Mouse (Mus musculus): ENCODE data around the gene Tm9sf3. TPM values are rescaled to one million over a fixed set of nuclear protein-coding genes. Genes with fewer than 3 reads are reported as not detected.

Tm9sf3 gene
- polyA plus RNA-seq, 1 experiment = 121 TPM

- no peak for TF ChIP-seq POLR2A (IDR thresholded peaks at IDR 0.05; ENCODE audit: insufficient read depth, low read length)
- no peak for TF ChIP-seq EP300 (IDR thresholded peaks at IDR 0.05; ENCODE audit: insufficient read depth, low read depth, low read length)
- no peak for TF ChIP-seq CTCF (IDR thresholded peaks at IDR 0.05; ENCODE audit: low read depth, low read length)
- no peaks in the 10 kb centered on the region for H3K36me3 ChIP-seq (ENCODE audit: control insufficient read depth, insufficient read depth, low read length, poor library complexity, severe bottlenecking)
- H3K27me3 ChIP-seq (ENCODE audit: control insufficient read depth, insufficient read depth, low read length, poor library complexity, severe bottlenecking) = no peaks in the 10 kb centered on the region; the same call in 1 of the 2 replicates
- no peak overlapping the region for H3K4me3 ChIP-seq (ENCODE audit: low read depth, low read length)
- H3K9me3 ChIP-seq (replicated peaks; ENCODE audit: control insufficient read depth, insufficient read depth, low read length, poor library complexity, severe bottlenecking) = no peaks in the 10 kb centered on the region
- no peak overlapping the region for H3K27ac ChIP-seq (ENCODE audit: insufficient read depth, low read length)
- H3K4me1 ChIP-seq (ENCODE audit: control insufficient read depth, insufficient read depth, low read length) = peaks cover 6% of the 10 kb centered on the region
- H3K9ac ChIP-seq (ENCODE audit: low read depth, poor library complexity, severe bottlenecking) = no peak overlapping the region
These were observed 6.4 kb upstream of the Tm9sf3 start for GRCm38 (mm10) chr19:41270151-41270727.

DNA sequence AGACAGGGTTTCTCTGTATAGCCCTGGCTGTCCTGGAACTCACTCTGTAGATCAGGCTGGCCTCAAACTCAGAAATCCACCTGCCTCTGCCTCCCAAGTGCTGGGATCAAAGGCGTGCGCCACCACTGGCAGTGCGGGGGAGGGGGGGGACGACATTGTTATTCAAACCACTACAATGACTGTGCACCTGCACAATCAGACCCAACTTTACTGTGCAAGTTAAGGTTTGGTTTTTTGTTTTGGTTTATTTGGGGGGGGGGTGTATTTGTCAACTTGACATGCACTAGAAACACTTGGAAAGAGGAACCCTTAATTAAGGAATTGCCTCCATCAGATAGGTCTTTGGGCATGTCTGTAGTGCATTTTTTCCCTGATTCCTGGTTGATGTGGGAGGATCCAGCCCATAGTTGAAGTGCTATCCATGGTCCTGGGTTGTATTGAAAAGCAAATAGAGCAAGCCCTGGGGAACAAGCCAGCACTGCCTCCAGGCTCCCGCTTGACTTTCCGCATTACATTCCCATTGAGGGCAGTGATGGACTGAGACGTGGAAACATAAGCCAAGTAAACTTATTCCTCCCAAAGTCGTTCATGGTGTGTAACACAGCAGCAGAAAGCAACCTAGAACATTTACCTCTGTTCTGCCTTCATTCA is 2.6 kb upstream of the Tm9sf3 start:
- Histone ChIP-seq H3K27me3 (ENCODE audit: control insufficient read depth, insufficient read depth, low read length, poor library complexity, severe bottlenecking) (no peaks in the 10 kb centered on the region; the same call in 1 of the 2 replicates), H3K9me3 (replicated peaks; ENCODE audit: control insufficient read depth, insufficient read depth, low read length, poor library complexity, severe bottlenecking) (no peaks in the 10 kb centered on the region), H3K4me1 (ENCODE audit: control insufficient read depth, insufficient read depth, low read length) (peaks cover 6% of the 10 kb centered on the region), H3K27ac (ENCODE audit: insufficient read depth, low read length) (0 out of 2 replicates have a peak overlapping the region, but pooled peaks have one; percentile 21), H3K4me3 (ENCODE audit: low read depth, low read length) (no peak overlapping the region), H3K36me3 (ENCODE audit: control insufficient read depth, insufficient read depth, low read length, poor library complexity, severe bottlenecking) (no peaks in the 10 kb centered on the region), H3K9ac (ENCODE audit: low read depth, poor library complexity, severe bottlenecking) (no peak overlapping the region)
- no peak for TF ChIP-seq POLR2A (IDR thresholded peaks at IDR 0.05; ENCODE audit: insufficient read depth, low read length)
- TF ChIP-seq EP300 (IDR thresholded peaks at IDR 0.05; ENCODE audit: insufficient read depth, low read depth, low read length) = peak; percentile 72; the same call in 1 of the 2 replicates

GRCm38 (mm10) chr19:41264331-41264799 is 568 bp upstream of the Tm9sf3 start:
- peak overlapping the region; percentile 23 for H3K27ac ChIP-seq (ENCODE audit: insufficient read depth, low read length)
- H3K9ac ChIP-seq (ENCODE audit: low read depth, poor library complexity, severe bottlenecking) = peak overlapping the region; percentile 95
- H3K9me3 ChIP-seq (replicated peaks; ENCODE audit: control insufficient read depth, insufficient read depth, low read length, poor library complexity, severe bottlenecking) = no peaks in the 10 kb centered on the region
- H3K4me1 ChIP-seq (ENCODE audit: control insufficient read depth, insufficient read depth, low read length) = peaks cover 6% of the 10 kb centered on the region
- TF ChIP-seq CTCF (IDR thresholded peaks at IDR 0.05; ENCODE audit: low read depth, low read length) (no peak), POLR2A (IDR thresholded peaks at IDR 0.05; ENCODE audit: insufficient read depth, low read length) (no peak), EP300 (IDR thresholded peaks at IDR 0.05; ENCODE audit: insufficient read depth, low read depth, low read length) (no peak)
- no peaks in the 10 kb centered on the region; the same call in 1 of the 2 replicates for H3K27me3 ChIP-seq (ENCODE audit: control insufficient read depth, insufficient read depth, low read length, poor library complexity, severe bottlenecking)
- no peaks in the 10 kb centered on the region for H3K36me3 ChIP-seq (ENCODE audit: control insufficient read depth, insufficient read depth, low read length, poor library complexity, severe bottlenecking)
- H3K4me3 ChIP-seq (ENCODE audit: low read depth, low read length) = peak overlapping the region; percentile 99

DNA sequence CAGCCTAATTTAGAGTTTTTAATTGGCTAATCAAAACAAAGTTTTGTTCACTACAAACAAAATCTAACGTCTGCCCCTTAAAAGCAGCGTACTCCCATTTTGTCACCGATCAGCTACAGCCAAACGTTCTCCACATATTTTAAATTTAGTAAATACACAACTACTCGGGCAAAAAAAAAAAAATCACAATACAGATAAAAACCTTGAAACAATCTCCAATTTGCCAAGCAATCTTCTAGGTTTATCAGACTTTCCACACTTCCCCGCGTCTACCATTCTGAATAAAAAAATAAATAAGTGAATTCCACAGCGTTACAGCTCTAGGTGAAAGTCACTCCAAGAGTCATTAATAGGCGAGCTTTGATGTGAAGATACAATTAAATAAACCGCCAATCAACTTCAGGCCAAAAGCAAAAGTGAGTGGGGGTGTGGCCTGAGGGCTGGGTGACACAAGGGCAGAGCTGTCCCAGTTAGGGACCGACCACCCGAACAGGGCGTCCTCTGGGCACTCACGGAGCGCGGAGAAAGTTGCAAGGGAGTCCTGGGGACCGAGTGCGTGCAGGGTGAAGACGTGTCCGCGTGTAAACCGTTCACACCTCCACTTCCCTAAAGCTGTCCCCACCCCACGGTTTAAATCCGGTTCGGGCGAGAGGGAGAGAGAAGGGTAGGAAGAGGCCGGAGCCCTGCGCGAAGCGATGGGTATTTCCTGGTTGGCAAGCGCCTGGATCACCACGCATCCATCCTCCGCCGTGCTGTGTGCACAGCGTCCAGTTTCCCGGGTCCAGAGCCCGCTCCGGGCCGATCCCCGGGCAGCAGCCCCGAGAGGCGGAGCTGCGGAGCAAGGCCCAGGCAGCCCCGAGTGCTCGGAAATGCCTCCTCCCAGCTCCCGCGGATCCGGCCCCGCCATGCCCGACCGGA is 826 bp downstream of the Tm9sf3 start:
- peaks cover 6% of the 10 kb centered on the region for H3K4me1 ChIP-seq (ENCODE audit: control insufficient read depth, insufficient read depth, low read length)
- peak overlapping the region; percentile 99 for H3K4me3 ChIP-seq (ENCODE audit: low read depth, low read length)
- TF ChIP-seq POLR2A (IDR thresholded peaks at IDR 0.05; ENCODE audit: insufficient read depth, low read length) (no peak), CTCF (IDR thresholded peaks at IDR 0.05; ENCODE audit: low read depth, low read length) (no peak), EP300 (IDR thresholded peaks at IDR 0.05; ENCODE audit: insufficient read depth, low read depth, low read length) (no peak)
- H3K36me3 ChIP-seq (ENCODE audit: control insufficient read depth, insufficient read depth, low read length, poor library complexity, severe bottlenecking) = no peaks in the 10 kb centered on the region
- H3K9ac ChIP-seq (ENCODE audit: low read depth, poor library complexity, severe bottlenecking) = peak overlapping the region; percentile 95
- peak overlapping the region; percentile 0; the same call in 1 of the 2 replicates for H3K27ac ChIP-seq (ENCODE audit: insufficient read depth, low read length)
- H3K27me3 ChIP-seq (ENCODE audit: control insufficient read depth, insufficient read depth, low read length, poor library complexity, severe bottlenecking) = no peaks in the 10 kb centered on the region; the same call in 1 of the 2 replicates
- no peaks in the 10 kb centered on the region for H3K9me3 ChIP-seq (replicated peaks; ENCODE audit: control insufficient read depth, insufficient read depth, low read length, poor library complexity, severe bottlenecking)

- no peaks in the 10 kb centered on the region for H3K27me3 ChIP-seq (ENCODE audit: control insufficient read depth, insufficient read depth, low read length, poor library complexity, severe bottlenecking)
- no peak overlapping the region for H3K27ac ChIP-seq (ENCODE audit: insufficient read depth, low read length)
- H3K4me1 ChIP-seq (ENCODE audit: control insufficient read depth, insufficient read depth, low read length) = peaks cover 1% of the 10 kb centered on the region
- TF ChIP-seq CTCF (IDR thresholded peaks at IDR 0.05; ENCODE audit: low read depth, low read length) (no peak), EP300 (IDR thresholded peaks at IDR 0.05; ENCODE audit: insufficient read depth, low read depth, low read length) (no peak), POLR2A (IDR thresholded peaks at IDR 0.05; ENCODE audit: insufficient read depth, low read length) (no peak)
- no peak overlapping the region for H3K4me3 ChIP-seq (ENCODE audit: low read depth, low read length)
- no peaks in the 10 kb centered on the region for H3K9me3 ChIP-seq (replicated peaks; ENCODE audit: control insufficient read depth, insufficient read depth, low read length, poor library complexity, severe bottlenecking)
- H3K36me3 ChIP-seq (ENCODE audit: control insufficient read depth, insufficient read depth, low read length, poor library complexity, severe bottlenecking) = no peaks in the 10 kb centered on the region
- H3K9ac ChIP-seq (ENCODE audit: low read depth, poor library complexity, severe bottlenecking) = no peak overlapping the region
These were observed 3.1 kb downstream of the Tm9sf3 start for GRCm38 (mm10) chr19:41260736-41261135.
